Mouse (Mus musculus): ENCODE results near the gene Dcaf12. TPM values are rescaled to one million over a fixed set of nuclear protein-coding genes. Genes with fewer than 3 reads are reported as not detected.

The Dcaf12 gene
- polyA plus RNA-seq, 1 experiment: 76.7 TPM

- WGBS: 72% methylated on average over 7 of the region's 7 CpGs
- no peak for TF ChIP-seq POLR2A (IDR thresholded peaks at IDR 0.05; ENCODE audit: borderline replicate concordance, control insufficient read depth, low read depth, low read length)
- TF ChIP-seq CTCF (IDR thresholded peaks at IDR 0.05; ENCODE audit: control insufficient read depth, insufficient read depth, low read length): no peak
- H3K27ac ChIP-seq (ENCODE audit: control insufficient read depth, insufficient read depth, low read depth, low read length, poor library complexity): 0 out of 2 replicates have a peak overlapping the region, but pooled peaks have one; percentile 18
- H3K4me3 ChIP-seq (replicated peaks; ENCODE audit: control insufficient read depth, low read depth, low read length): no peak overlapping the region
- H3K4me1 ChIP-seq (ENCODE audit: control insufficient read depth, insufficient read depth, low read length): peaks cover 13% of the 10 kb centered on the region
These were observed 11.0 kb downstream of the Dcaf12 start for GRCm38 (mm10) chr4:41303671-41304070.

GRCm38 (mm10) chr4:41298976-41299375, 15.7 kb downstream of the Dcaf12 start:
- Histone ChIP-seq H3K4me1 (ENCODE audit: control insufficient read depth, insufficient read depth, low read length) (peaks cover 4% of the 10 kb centered on the region; the same call in 1 of the 2 replicates), H3K4me3 (replicated peaks; ENCODE audit: control insufficient read depth, low read depth, low read length) (no peak overlapping the region), H3K27ac (ENCODE audit: control insufficient read depth, insufficient read depth, low read depth, low read length, poor library complexity) (no peak overlapping the region)
- WGBS: 93% methylated on average over 5 of the region's 5 CpGs
- TF ChIP-seq POLR2A (IDR thresholded peaks at IDR 0.05; ENCODE audit: borderline replicate concordance, control insufficient read depth, low read depth, low read length) (no peak), CTCF (IDR thresholded peaks at IDR 0.05; ENCODE audit: control insufficient read depth, insufficient read depth, low read length) (no peak)

GRCm38 (mm10) chr4:41295960-41296359, 18.7 kb downstream of the Dcaf12 start:
- Histone ChIP-seq H3K4me3 (replicated peaks; ENCODE audit: control insufficient read depth, low read depth, low read length) (no peak overlapping the region), H3K4me1 (ENCODE audit: control insufficient read depth, insufficient read depth, low read length) (peaks cover 1% of the 10 kb centered on the region; the same call in 1 of the 2 replicates), H3K27ac (ENCODE audit: control insufficient read depth, insufficient read depth, low read depth, low read length, poor library complexity) (no peak overlapping the region; the same call in 1 of the 2 replicates)
- WGBS: 89% methylated on average over 7 of the region's 7 CpGs
- no peak for TF ChIP-seq POLR2A (IDR thresholded peaks at IDR 0.05; ENCODE audit: borderline replicate concordance, control insufficient read depth, low read depth, low read length)
- TF ChIP-seq CTCF (IDR thresholded peaks at IDR 0.05; ENCODE audit: control insufficient read depth, insufficient read depth, low read length): no peak

- WGBS: 87% methylated on average over 11 of the region's 11 CpGs
- H3K27ac ChIP-seq (ENCODE audit: control insufficient read depth, insufficient read depth, low read depth, low read length, poor library complexity): no peak overlapping the region
These were observed 19.2 kb downstream of the Dcaf12 start for GRCm38 (mm10) chr4:41295507-41295906.

GRCm38 (mm10) chr4:41293907-41294306, 20.8 kb downstream of the Dcaf12 start:
- WGBS: 84% methylated on average over 4 of the region's 4 CpGs
- H3K4me1 ChIP-seq (ENCODE audit: control insufficient read depth, insufficient read depth, low read length): peaks cover 1% of the 10 kb centered on the region; the same call in 1 of the 2 replicates
- TF ChIP-seq CTCF (IDR thresholded peaks at IDR 0.05; ENCODE audit: control insufficient read depth, insufficient read depth, low read length): no peak
- no peak for TF ChIP-seq POLR2A (IDR thresholded peaks at IDR 0.05; ENCODE audit: borderline replicate concordance, control insufficient read depth, low read depth, low read length)
- H3K4me3 ChIP-seq (replicated peaks; ENCODE audit: control insufficient read depth, low read depth, low read length): no peak overlapping the region
- H3K27ac ChIP-seq (ENCODE audit: control insufficient read depth, insufficient read depth, low read depth, low read length, poor library complexity): no peak overlapping the region

More at GRCm38 (mm10) chr4:41295507-41295906, 19.2 kb downstream of the Dcaf12 start:
- H3K4me3 ChIP-seq (replicated peaks; ENCODE audit: control insufficient read depth, low read depth, low read length): no peak overlapping the region
- no peak for TF ChIP-seq CTCF (IDR thresholded peaks at IDR 0.05; ENCODE audit: control insufficient read depth, insufficient read depth, low read length)
- TF ChIP-seq POLR2A (IDR thresholded peaks at IDR 0.05; ENCODE audit: borderline replicate concordance, control insufficient read depth, low read depth, low read length): no peak
- H3K4me1 ChIP-seq (ENCODE audit: control insufficient read depth, insufficient read depth, low read length): peaks cover 1% of the 10 kb centered on the region; the same call in 1 of the 2 replicates

GRCm38 (mm10) chr4:41289802-41290201, 24.9 kb downstream of the Dcaf12 start:
- H3K4me1 ChIP-seq (ENCODE audit: control insufficient read depth, insufficient read depth, low read length): no peaks in the 10 kb centered on the region; the same call in 1 of the 2 replicates
- 93% methylated on average over 7 of the region's 7 CpGs for WGBS
- no peak overlapping the region for H3K4me3 ChIP-seq (replicated peaks; ENCODE audit: control insufficient read depth, low read depth, low read length)
- TF ChIP-seq POLR2A (IDR thresholded peaks at IDR 0.05; ENCODE audit: borderline replicate concordance, control insufficient read depth, low read depth, low read length): no peak
- no peak for TF ChIP-seq CTCF (IDR thresholded peaks at IDR 0.05; ENCODE audit: control insufficient read depth, insufficient read depth, low read length)
- H3K27ac ChIP-seq (ENCODE audit: control insufficient read depth, insufficient read depth, low read depth, low read length, poor library complexity): no peak overlapping the region; the same call in 1 of the 2 replicates

- TF ChIP-seq POLR2A (IDR thresholded peaks at IDR 0.05; ENCODE audit: borderline replicate concordance, control insufficient read depth, low read depth, low read length) (no peak), CTCF (IDR thresholded peaks at IDR 0.05; ENCODE audit: control insufficient read depth, insufficient read depth, low read length) (peak; percentile 40; the same call in 1 of the 2 replicates)
- no peak overlapping the region for H3K4me3 ChIP-seq (replicated peaks; ENCODE audit: control insufficient read depth, low read depth, low read length)
- 10% methylated on average over 3 of the region's 3 CpGs for WGBS
- H3K27ac ChIP-seq (ENCODE audit: control insufficient read depth, insufficient read depth, low read depth, low read length, poor library complexity): no peak overlapping the region
- H3K4me1 ChIP-seq (ENCODE audit: control insufficient read depth, insufficient read depth, low read length): no peaks in the 10 kb centered on the region; the same call in 1 of the 2 replicates
These were observed 28.3 kb downstream of the Dcaf12 start for GRCm38 (mm10) chr4:41286420-41286819.

GRCm38 (mm10) chr4:41284087-41284486, 30.6 kb downstream of the Dcaf12 start:
- WGBS: 86% methylated on average over 2 of the region's 2 CpGs
- H3K27ac ChIP-seq (ENCODE audit: control insufficient read depth, insufficient read depth, low read depth, low read length, poor library complexity): no peak overlapping the region
- no peak overlapping the region for H3K4me3 ChIP-seq (replicated peaks; ENCODE audit: control insufficient read depth, low read depth, low read length)
- no peak for TF ChIP-seq POLR2A (IDR thresholded peaks at IDR 0.05; ENCODE audit: borderline replicate concordance, control insufficient read depth, low read depth, low read length)
- no peak for TF ChIP-seq CTCF (IDR thresholded peaks at IDR 0.05; ENCODE audit: control insufficient read depth, insufficient read depth, low read length)
- H3K4me1 ChIP-seq (ENCODE audit: control insufficient read depth, insufficient read depth, low read length): no peaks in the 10 kb centered on the region; the same call in 1 of the 2 replicates
